Mouse (Mus musculus) kidney, embryonic 15.5 days (tissue): Measurements from ENCODE around the gene Fam120a. TPM values are rescaled to one million over a fixed set of nuclear protein-coding genes. Genes with fewer than 3 reads are reported as not detected.

Experiments used
- ATAC-seq: fragments of 200-750 bp; cut with Nextera tagmentation; replicated peaks from 2 replicates; pipeline ENCODE4 v1.8.0; 2017; ENCODE audit warnings: moderate TSS enrichment; ENCODE audit not compliant: low FRiP score
- H3K27ac ChIP-seq: fragments of 300-500 bp; sonication (generic); 2 replicates; pipeline ENCODE4 v1.5.1; 2015; ENCODE audit warnings: mild to moderate bottlenecking, inconsistent platforms
- H3K27me3 ChIP-seq: fragments of 300-500 bp; sonication (generic); 2 replicates; pipeline ENCODE4 v1.6.1; 2015; ENCODE audit warnings: inconsistent platforms
- H3K36me3 ChIP-seq: fragments of 300-500 bp; sonication (generic); 2 replicates; pipeline ENCODE4 v1.6.1; 2015; ENCODE audit warnings: inconsistent platforms
- H3K4me1 ChIP-seq: fragments of 300-500 bp; sonication (generic); 2 replicates; pipeline ENCODE4 v1.6.1; 2015; ENCODE audit warnings: inconsistent platforms
- H3K4me2 ChIP-seq: fragments of 300-500 bp; sonication (generic); 2 replicates; pipeline ENCODE4 v1.6.1; 2015; ENCODE audit warnings: moderate library complexity, mild to moderate bottlenecking, inconsistent platforms
- H3K4me3 ChIP-seq: fragments of 300-500 bp; sonication (generic); replicated peaks from 2 replicates; pipeline ENCODE4 v1.5.1; 2015; ENCODE audit warnings: mild to moderate bottlenecking, inconsistent platforms
- H3K9ac ChIP-seq: fragments of 300-500 bp; sonication (generic); 2 replicates; pipeline ENCODE4 v1.6.1; 2015; ENCODE audit warnings: mild to moderate bottlenecking, inconsistent platforms
- H3K9me3 ChIP-seq: fragments of 300-500 bp; sonication (generic); replicated peaks from 2 replicates; pipeline ENCODE4 v1.6.1; 2016; ENCODE audit warnings: inconsistent platforms
- WGBS: fragments of 180-500 bp; shearing (Covaris S2); methylation state at CpG from one replicate; pipeline ENCODE4 v1.1.7; 2015; ENCODE audit warnings: mixed read lengths; 5-methylcytosine and 5-hydroxymethylcytosine counted together
- polyA plus RNA-seq: library from polyadenylated mRNA; unstranded; fragments of >200 nt; fragmentation: Nextera tagmentation; extraction: Ambion mirVana; gene quantifications from 2 replicates; pipeline ENCODE4 v1.2.1, GENCODE M21; 2015

The Fam120a gene
- polyA plus RNA-seq, 1 experiment from 2014 or later = 24.4 TPM

DNA sequence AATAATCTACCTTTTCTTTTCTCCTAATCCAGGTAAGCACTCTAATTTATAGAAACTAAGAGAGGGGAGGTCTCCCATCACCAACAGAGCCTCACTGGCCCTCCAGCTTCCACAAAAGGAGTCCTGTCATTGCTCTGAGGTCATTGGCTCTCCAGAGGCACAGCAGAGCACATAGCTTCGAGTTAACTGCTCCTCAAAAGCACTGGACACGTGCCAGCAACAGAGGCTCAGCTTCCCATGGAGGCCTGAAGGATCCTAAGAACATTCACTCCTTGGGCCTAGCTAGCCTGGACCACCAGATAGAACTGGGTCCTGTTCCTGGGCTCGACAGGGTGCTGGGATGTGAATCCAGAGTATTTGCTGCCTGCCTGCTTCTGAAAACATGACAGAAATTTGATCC lies 118.7 kb downstream of the Fam120a start:
- Histone ChIP-seq H3K27me3 (no peaks in the 10 kb centered on the region), H3K4me1 (peaks cover 29% of the 10 kb centered on the region), H3K9ac (no peak overlapping the region), H3K4me3 (no peak overlapping the region), H3K9me3 (no peaks in the 10 kb centered on the region), H3K36me3 (no peaks in the 10 kb centered on the region), H3K4me2 (no peak overlapping the region), H3K27ac (no peak overlapping the region)
- 21% methylated on average over 3 of the region's 3 CpGs for WGBS
- ATAC-seq = no peak

DNA sequence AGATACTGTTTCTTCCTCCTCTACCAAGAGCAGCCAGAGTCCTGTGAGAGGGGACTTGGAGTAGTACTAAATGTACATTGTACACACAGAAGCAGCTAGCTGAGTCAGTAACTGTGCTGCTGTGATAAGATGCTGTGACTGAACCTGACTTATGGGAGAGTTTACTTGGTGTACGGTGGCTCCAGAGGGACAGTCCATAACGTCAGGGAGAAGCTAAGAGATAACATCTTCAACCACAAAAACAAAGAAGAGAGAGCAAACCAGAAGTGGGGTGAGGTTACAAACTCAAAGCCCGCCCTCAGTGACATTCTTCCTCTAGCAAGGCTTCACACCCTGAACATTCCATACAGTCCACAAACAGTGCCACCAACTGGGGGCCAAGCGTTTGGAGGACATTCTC lies 122.5 kb downstream of the Fam120a start:
- no peaks in the 10 kb centered on the region for H3K27me3 ChIP-seq
- no peak overlapping the region for H3K4me2 ChIP-seq
- 53% methylated on average over 4 of the region's 4 CpGs for WGBS
- H3K9me3 ChIP-seq = no peaks in the 10 kb centered on the region
- peaks cover 18% of the 10 kb centered on the region for H3K4me1 ChIP-seq
- H3K9ac ChIP-seq = no peak overlapping the region
- ATAC-seq = no peak
- H3K4me3 ChIP-seq = no peak overlapping the region
- H3K36me3 ChIP-seq = no peaks in the 10 kb centered on the region
- H3K27ac ChIP-seq = no peak overlapping the region

DNA sequence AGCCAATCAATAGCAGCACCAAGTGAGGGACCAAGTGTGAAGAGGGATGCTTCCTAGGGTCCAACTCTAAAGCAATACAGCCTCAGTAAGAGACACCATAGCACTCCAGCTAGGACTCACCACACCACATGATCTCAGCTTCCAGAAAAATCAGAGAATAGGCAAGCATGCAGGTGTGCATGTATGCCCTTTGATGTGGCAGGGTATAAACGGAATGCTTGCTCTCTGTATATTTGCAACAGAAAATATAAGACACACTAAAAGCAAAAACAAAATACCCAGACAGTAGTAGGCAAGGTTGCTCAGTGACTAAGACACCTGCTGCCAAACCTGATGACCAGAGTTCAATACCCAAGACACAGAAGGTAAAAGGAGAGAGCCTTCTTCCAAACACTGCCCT lies 124.3 kb downstream of the Fam120a start:
- no peak for ATAC-seq
- no peak overlapping the region for H3K27ac ChIP-seq
- no peaks in the 10 kb centered on the region for H3K27me3 ChIP-seq
- no peak overlapping the region for H3K4me3 ChIP-seq
- no peaks in the 10 kb centered on the region for H3K9me3 ChIP-seq
- H3K9ac ChIP-seq = no peak overlapping the region
- 84% methylated on average over 1 of the region's 1 CpGs for WGBS
- H3K4me1 ChIP-seq = peaks cover 10% of the 10 kb centered on the region
- no peak overlapping the region for H3K4me2 ChIP-seq
- H3K36me3 ChIP-seq = no peaks in the 10 kb centered on the region

DNA sequence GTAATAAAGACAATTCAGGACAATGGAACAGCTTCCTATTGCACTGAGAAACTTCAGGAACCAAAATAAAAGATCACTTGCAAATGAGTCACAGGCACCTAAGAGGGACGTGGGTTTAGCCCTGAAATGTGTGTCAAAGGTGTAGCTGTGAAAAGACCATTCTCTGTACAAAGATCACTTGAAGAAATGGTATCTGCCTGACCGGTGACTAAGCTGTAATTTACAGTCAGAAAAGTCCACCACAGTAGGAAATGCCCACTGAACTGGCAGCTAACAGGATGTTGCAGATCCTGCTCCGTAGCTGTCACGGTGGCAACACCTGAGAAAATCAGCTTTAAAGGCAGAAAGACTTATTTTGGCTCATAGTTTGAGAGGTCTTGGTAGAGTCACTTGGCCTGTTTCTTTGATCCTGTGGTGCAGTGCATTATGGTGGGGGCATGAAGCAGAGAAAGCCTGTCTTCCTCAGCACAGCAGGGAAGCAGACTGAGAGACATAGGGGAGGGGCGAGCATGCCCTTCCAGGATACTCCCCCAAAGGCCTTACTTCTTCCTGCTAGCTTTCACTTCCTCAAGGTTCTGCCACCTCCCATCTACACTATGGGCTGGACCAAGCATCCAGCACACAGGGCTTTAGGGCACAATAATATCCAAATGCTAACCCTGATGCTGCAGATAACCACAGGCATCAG lies 125.8 kb downstream of the Fam120a start:
- Histone ChIP-seq H3K9me3 (no peaks in the 10 kb centered on the region), H3K27ac (0 out of 2 replicates have a peak overlapping the region, but pooled peaks have one; percentile 22), H3K36me3 (no peaks in the 10 kb centered on the region), H3K4me2 (no peak overlapping the region), H3K4me1 (peaks cover 10% of the 10 kb centered on the region), H3K4me3 (no peak overlapping the region), H3K9ac (no peak overlapping the region), H3K27me3 (no peaks in the 10 kb centered on the region)
- WGBS = 59% methylated on average over 5 of the region's 5 CpGs
- ATAC-seq = no peak

DNA sequence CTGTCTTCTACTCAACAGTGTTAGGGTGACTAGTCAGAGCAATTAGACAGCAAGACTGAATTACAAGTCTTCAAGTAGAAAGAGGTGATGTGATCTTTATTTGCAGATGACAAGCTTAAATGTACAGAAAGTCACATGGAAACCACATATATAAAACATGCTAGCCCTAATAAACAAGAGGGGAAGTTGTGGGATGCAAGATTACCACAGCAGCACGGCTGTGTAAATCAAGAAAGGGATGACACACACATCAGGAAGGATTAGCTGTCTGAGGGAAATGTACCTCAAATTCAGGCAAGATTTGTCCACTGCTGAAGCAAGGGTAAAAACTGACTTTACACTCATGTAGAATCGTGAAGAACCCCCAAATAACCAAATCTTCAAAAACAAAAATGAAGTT lies 129.5 kb downstream of the Fam120a start:
- 0 out of 2 replicates have a peak, but pooled peaks cover 7% of the 10 kb centered on the region for H3K36me3 ChIP-seq
- 77% methylated on average over 2 of the region's 2 CpGs for WGBS
- ATAC-seq = no peak
- H3K4me1 ChIP-seq = peaks cover 19% of the 10 kb centered on the region
- H3K9me3 ChIP-seq = no peaks in the 10 kb centered on the region
- H3K4me3 ChIP-seq = no peak overlapping the region
- H3K27ac ChIP-seq = no peak overlapping the region
- H3K27me3 ChIP-seq = no peaks in the 10 kb centered on the region
- H3K9ac ChIP-seq = no peak overlapping the region
- H3K4me2 ChIP-seq = no peak overlapping the region

DNA sequence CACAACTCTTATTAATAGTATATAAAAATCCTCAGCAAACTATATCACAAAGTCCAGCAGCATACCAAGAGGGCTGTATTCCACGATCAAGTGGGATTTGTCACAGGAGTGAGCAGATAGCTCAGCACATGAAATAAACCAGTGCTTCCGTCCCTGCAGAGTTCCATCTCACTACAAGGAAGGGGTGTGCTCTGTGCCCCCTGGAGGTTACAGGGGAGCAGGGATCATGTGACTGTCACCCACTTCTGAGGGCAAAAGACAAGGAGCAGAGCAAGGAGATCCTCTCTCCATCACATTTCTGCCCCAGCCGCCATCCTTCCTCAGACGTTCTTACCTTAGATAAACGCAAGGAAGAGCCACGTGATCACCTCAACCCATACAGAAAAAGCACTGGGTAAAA lies 130.3 kb downstream of the Fam120a start:
- no peak overlapping the region for H3K9ac ChIP-seq
- ATAC-seq = no peak
- no peak overlapping the region for H3K4me2 ChIP-seq
- WGBS = 83% methylated on average over 6 of the region's 6 CpGs
- H3K36me3 ChIP-seq = peaks cover 10% of the 10 kb centered on the region; the same call in 1 of the 2 replicates
- no peaks in the 10 kb centered on the region for H3K27me3 ChIP-seq
- H3K27ac ChIP-seq = no peak overlapping the region
- no peak overlapping the region for H3K4me3 ChIP-seq
- peaks cover 19% of the 10 kb centered on the region for H3K4me1 ChIP-seq
- no peaks in the 10 kb centered on the region for H3K9me3 ChIP-seq

DNA sequence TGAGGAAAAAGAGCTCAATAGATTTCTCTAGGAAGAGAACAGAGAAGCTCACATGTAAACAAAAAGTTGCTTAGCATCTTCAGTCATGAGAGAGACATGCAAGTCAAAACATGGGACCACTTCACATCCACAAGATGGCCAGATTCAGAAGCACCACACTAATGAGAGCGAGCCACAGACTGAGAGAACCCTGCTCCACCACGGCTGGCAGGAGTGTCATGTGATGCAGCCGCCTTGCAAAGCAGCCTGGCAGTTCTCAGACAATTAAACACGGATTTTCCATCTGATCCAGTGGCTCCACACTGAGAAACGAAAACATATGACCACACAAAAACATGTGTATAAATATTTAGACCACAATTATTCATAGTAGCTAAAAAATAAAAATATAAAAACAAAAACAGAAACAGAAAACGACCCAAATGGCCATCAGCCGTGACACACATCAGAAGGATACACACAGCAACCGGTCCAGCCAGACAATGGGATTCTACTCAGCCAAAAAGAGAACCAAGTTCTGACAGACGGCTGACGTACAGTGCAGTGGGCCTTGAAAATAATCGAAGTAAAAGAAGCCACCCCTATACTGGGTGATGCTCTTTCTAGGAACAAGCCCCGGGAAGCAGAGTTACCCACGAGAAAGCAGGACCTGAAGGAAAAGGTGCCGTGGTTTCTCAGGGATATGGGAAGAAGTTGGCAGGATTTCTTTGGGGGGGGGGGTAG lies 137.1 kb downstream of the Fam120a start:
- peaks cover 73% of the 10 kb centered on the region for H3K36me3 ChIP-seq
- 82% methylated on average over 14 of the region's 14 CpGs for WGBS
- H3K4me1 ChIP-seq = peaks cover 2% of the 10 kb centered on the region; the same call in 1 of the 2 replicates
- H3K9me3 ChIP-seq = no peaks in the 10 kb centered on the region
- H3K4me3 ChIP-seq = no peak overlapping the region
- H3K9ac ChIP-seq = no peak overlapping the region
- no peak overlapping the region for H3K4me2 ChIP-seq
- no peak for ATAC-seq
- H3K27ac ChIP-seq = no peak overlapping the region
- H3K27me3 ChIP-seq = no peaks in the 10 kb centered on the region

DNA sequence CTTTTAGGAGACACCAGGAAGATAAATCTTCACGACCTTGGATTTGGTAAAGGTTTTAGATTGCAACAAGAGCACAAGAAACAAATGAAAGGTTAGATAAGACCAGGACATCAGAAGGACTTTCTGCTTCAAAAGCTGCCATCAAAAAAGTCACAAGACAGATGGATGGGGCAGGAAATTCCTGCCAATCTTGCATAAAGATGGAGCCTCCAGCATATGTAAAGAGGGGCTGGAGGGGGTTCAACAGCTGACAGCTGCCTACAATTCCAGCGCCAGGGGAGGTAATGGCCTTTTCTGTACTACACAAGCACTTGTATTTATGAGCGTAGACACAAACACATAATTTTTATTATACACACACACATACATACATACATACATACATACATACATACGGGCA lies 138.0 kb downstream of the Fam120a start:
- H3K27ac ChIP-seq = no peak overlapping the region
- no peaks in the 10 kb centered on the region for H3K4me1 ChIP-seq
- no peak overlapping the region for H3K9ac ChIP-seq
- H3K9me3 ChIP-seq = no peaks in the 10 kb centered on the region
- no peak overlapping the region for H3K4me2 ChIP-seq
- no peak overlapping the region for H3K4me3 ChIP-seq
- no peak for ATAC-seq
- H3K36me3 ChIP-seq = peaks cover 78% of the 10 kb centered on the region
- no peaks in the 10 kb centered on the region for H3K27me3 ChIP-seq
- 88% methylated on average over 4 of the region's 4 CpGs for WGBS

Other genes with a start within 250 kb of the Fam120a start
- 7.5 and 7.8 TPM in 2 replicates for gene Phf2, start 96.9 kb downstream of the Fam120a start, polyA plus RNA-seq
- 1.2 and 1.4 TPM in 2 replicates for gene Wnk2, start 180.0 kb upstream of the Fam120a start, polyA plus RNA-seq
- 57.5 and 59.8 TPM in 2 replicates for gene Ninj1, start 219.5 kb upstream of the Fam120a start, polyA plus RNA-seq
- 45.7 and 47.2 TPM in 2 replicates for gene Card19, start 248.0 kb upstream of the Fam120a start, polyA plus RNA-seq